Mouse (Mus musculus): ENCODE results near the gene Nudt2. TPM values are rescaled to one million over a fixed set of nuclear protein-coding genes. Genes with fewer than 3 reads are reported as not detected.

Nudt2 gene
- polyA plus RNA-seq, 2 experiments from 2014 or later = 15.5 to 25.6 TPM

- ATAC-seq = no peak
Measured at GRCm38 (mm10) chr4:41522788-41523187, 57.8 kb downstream of the Nudt2 start.

GRCm38 (mm10) chr4:41523839-41524238 is 58.9 kb downstream of the Nudt2 start:
- no peak for ATAC-seq

GRCm38 (mm10) chr4:41524829-41525228 is 59.9 kb downstream of the Nudt2 start:
- ATAC-seq = no peak

GRCm38 (mm10) chr4:41526553-41526952 is 61.6 kb downstream of the Nudt2 start:
- no peak for ATAC-seq

- ATAC-seq = no peak
Measured at GRCm38 (mm10) chr4:41527076-41527475, 62.1 kb downstream of the Nudt2 start.

- no peak for ATAC-seq
Measured at GRCm38 (mm10) chr4:41527996-41528395, 63.0 kb downstream of the Nudt2 start.

Other genes starting within 250 kb of the Nudt2 start
- gene Ubap2, start 190.0 kb upstream of the Nudt2 start, polyA plus RNA-seq (2017; shearing (Covaris generic)) = 10 to 100 TPM; 18.2 to 23.7 TPM
- gene Dcaf12, start 150.3 kb upstream of the Nudt2 start, polyA plus RNA-seq (2017; shearing (Covaris generic)) = 10 to 100 TPM; 24.4 to 28.0 TPM
- 10 to 100 TPM; 25.5 to 36.2 TPM for gene Ubap1, start 116.2 kb upstream of the Nudt2 start, polyA plus RNA-seq (2017; shearing (Covaris generic))
- 1 to 10 TPM; 2.2 to 2.5 TPM for gene Kif24, start 264 bp upstream of the Nudt2 start, polyA plus RNA-seq (2017; shearing (Covaris generic))
- gene AI464131, start 37.9 kb downstream of the Nudt2 start, polyA plus RNA-seq (2017; shearing (Covaris generic)) = not detected
- not detected for gene 1110017D15Rik, start 52.2 kb downstream of the Nudt2 start, polyA plus RNA-seq (2017; shearing (Covaris generic))
- under 1 TPM; 0.18 to 0.29 TPM for gene Fam219a, start 104.4 kb downstream of the Nudt2 start, polyA plus RNA-seq (2017; shearing (Covaris generic))
- gene Dnaic1, start 104.6 kb downstream of the Nudt2 start, polyA plus RNA-seq (2017; shearing (Covaris generic)) = not detected
- gene Enho, start 175.2 kb downstream of the Nudt2 start, polyA plus RNA-seq (2017; shearing (Covaris generic)) = not detected
- not detected for gene Cntfr, start 231.9 kb downstream of the Nudt2 start, polyA plus RNA-seq (2017; shearing (Covaris generic))
- 1 to 10 TPM; 4.9 to 7.2 TPM for gene Il11ra1, start 234.8 kb downstream of the Nudt2 start, polyA plus RNA-seq (2017; shearing (Covaris generic))
- gene Rpp25l, start 248.4 kb downstream of the Nudt2 start, polyA plus RNA-seq (2017; shearing (Covaris generic)) = 10 to 100 TPM; 51.4 to 65.6 TPM